Mouse (Mus musculus): Measurements from ENCODE around the gene Oprl1. TPM values are rescaled to one million over a fixed set of nuclear protein-coding genes. Genes with fewer than 3 reads are reported as not detected.
A peak's percentile ranks its signal among the peaks of the same experiment; 100 is the strongest.

Gene Oprl1
- polyA plus RNA-seq, 1 experiment from 2014 or later: 2.0 TPM

DNA sequence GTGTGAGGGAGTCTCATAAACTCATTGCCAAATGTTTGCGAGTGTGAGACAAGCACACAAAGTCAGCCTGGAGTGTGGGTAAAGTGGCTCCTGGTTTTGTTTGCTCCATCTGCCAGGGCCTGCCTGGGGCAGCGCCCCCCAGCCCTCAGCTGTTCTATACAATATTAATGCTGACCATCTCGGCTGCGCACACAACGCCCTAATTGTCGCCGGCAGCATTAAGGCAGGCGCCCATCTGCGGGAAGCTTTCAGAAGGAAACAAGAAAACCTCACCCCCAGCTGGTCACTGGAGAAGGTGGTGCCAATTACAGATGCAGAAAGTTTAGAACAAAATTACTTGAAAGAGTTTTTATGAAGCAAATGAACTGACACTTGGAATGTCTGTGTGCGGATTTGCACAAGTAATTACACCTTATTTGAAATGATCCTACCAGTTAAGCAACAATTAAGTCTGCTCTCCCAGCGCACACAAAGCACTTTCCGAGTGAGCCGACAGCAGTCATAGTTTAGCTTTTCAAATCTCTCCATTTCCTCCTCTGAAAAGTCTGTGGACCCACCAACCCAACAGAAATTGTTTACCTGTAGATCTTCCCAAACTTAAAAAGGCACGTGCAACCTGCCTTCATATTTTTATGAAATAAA is 49.2 kb downstream of the Oprl1 start:
- H3K36me3 ChIP-seq (ENCODE audit: control insufficient read depth, insufficient read depth, low read length): no peaks in the 10 kb centered on the region
- ATAC-seq (ENCODE audit: low read depth) (0 out of 2 replicates have a peak, but pooled peaks have one; percentile 41), DNase-seq (ENCODE audit: low spot score) (peak; percentile 47)
- H3K4me3 ChIP-seq (ENCODE audit: low read depth, low read length): no peak overlapping the region
- 0 out of 2 replicates have a peak, but pooled peaks cover 4% of the 10 kb centered on the region for H3K4me1 ChIP-seq (ENCODE audit: control insufficient read depth, insufficient read depth, low read length)
- no peaks in the 10 kb centered on the region for H3K27me3 ChIP-seq (replicated peaks; ENCODE audit: control insufficient read depth, insufficient read depth, low read length)
- no peak overlapping the region for H3K9ac ChIP-seq (ENCODE audit: low read depth, low read length)
- no peaks in the 10 kb centered on the region for H3K9me3 ChIP-seq (ENCODE audit: control insufficient read depth, low read length)
- 20% methylated on average over 14 of the region's 14 CpGs for WGBS
- H3K27ac ChIP-seq (replicated peaks; ENCODE audit: low read depth, low read length): no peak overlapping the region
- H3K4me2 ChIP-seq (ENCODE audit: low read depth, low read length): no peak overlapping the region

DNA sequence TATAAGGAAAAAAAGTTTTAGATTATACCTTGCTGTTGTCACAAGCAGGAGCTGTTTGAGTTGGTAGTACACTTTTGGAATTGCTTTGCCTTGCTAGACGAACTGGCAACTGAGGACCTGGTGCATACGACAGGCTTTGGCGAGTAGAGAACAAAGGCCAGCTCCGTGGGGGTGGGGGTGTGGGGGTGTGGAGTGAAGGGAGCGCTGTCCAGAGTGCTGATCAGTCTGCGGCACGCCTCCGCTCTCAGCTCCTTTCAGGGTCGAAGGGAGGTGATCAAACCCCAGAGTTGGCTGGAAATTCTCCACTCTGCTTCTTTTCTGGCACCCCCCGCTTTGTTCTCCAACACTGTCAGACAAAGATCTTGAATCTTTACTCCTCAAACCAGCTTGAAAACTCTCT is 49.8 kb downstream of the Oprl1 start:
- under 1% methylated on average over 10 of the region's 10 CpGs for WGBS
- H3K9ac ChIP-seq (ENCODE audit: low read depth, low read length): no peak overlapping the region
- H3K9me3 ChIP-seq (ENCODE audit: control insufficient read depth, low read length): no peaks in the 10 kb centered on the region
- no peaks in the 10 kb centered on the region for H3K27me3 ChIP-seq (replicated peaks; ENCODE audit: control insufficient read depth, insufficient read depth, low read length)
- H3K27ac ChIP-seq (replicated peaks; ENCODE audit: low read depth, low read length): no peak overlapping the region
- 0 out of 2 replicates have a peak, but pooled peaks cover 4% of the 10 kb centered on the region for H3K4me1 ChIP-seq (ENCODE audit: control insufficient read depth, insufficient read depth, low read length)
- no peak overlapping the region for H3K4me3 ChIP-seq (ENCODE audit: low read depth, low read length)
- DNase-seq (ENCODE audit: low spot score) (peak; percentile 51), ATAC-seq (ENCODE audit: low read depth) (no peak)
- no peaks in the 10 kb centered on the region for H3K36me3 ChIP-seq (ENCODE audit: control insufficient read depth, insufficient read depth, low read length)
- H3K4me2 ChIP-seq (ENCODE audit: low read depth, low read length): 0 out of 2 replicates have a peak overlapping the region, but pooled peaks have one; percentile 10

DNA sequence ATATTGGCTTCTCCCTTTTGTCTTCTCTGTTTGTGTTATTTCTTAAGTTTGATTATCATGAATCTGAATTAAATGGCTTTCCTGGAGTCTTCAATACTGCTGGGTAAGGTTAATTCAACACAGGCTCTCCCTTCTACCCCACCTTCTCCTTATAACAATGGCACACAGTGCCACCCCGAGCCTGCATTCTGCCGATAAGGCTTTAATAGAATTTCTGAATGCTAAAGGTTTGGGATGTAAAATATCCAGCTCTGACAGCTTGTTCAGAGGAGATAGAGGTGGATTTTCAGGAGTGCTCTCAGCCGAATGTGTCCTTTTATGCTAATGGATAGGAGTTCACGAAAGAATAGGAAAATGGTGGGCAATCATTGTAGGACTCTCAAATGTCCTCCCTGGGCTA is 50.4 kb downstream of the Oprl1 start:
- H3K9me3 ChIP-seq (ENCODE audit: control insufficient read depth, low read length): no peaks in the 10 kb centered on the region
- H3K4me1 ChIP-seq (ENCODE audit: control insufficient read depth, insufficient read depth, low read length): 0 out of 2 replicates have a peak, but pooled peaks cover 4% of the 10 kb centered on the region
- H3K4me2 ChIP-seq (ENCODE audit: low read depth, low read length): no peak overlapping the region
- 79% methylated on average over 4 of the region's 4 CpGs for WGBS
- ATAC-seq (ENCODE audit: low read depth) (no peak), DNase-seq (ENCODE audit: low spot score) (no peak)
- no peak overlapping the region for H3K4me3 ChIP-seq (ENCODE audit: low read depth, low read length)
- no peaks in the 10 kb centered on the region for H3K36me3 ChIP-seq (ENCODE audit: control insufficient read depth, insufficient read depth, low read length)
- no peaks in the 10 kb centered on the region for H3K27me3 ChIP-seq (replicated peaks; ENCODE audit: control insufficient read depth, insufficient read depth, low read length)
- no peak overlapping the region for H3K9ac ChIP-seq (ENCODE audit: low read depth, low read length)
- H3K27ac ChIP-seq (replicated peaks; ENCODE audit: low read depth, low read length): no peak overlapping the region

DNA sequence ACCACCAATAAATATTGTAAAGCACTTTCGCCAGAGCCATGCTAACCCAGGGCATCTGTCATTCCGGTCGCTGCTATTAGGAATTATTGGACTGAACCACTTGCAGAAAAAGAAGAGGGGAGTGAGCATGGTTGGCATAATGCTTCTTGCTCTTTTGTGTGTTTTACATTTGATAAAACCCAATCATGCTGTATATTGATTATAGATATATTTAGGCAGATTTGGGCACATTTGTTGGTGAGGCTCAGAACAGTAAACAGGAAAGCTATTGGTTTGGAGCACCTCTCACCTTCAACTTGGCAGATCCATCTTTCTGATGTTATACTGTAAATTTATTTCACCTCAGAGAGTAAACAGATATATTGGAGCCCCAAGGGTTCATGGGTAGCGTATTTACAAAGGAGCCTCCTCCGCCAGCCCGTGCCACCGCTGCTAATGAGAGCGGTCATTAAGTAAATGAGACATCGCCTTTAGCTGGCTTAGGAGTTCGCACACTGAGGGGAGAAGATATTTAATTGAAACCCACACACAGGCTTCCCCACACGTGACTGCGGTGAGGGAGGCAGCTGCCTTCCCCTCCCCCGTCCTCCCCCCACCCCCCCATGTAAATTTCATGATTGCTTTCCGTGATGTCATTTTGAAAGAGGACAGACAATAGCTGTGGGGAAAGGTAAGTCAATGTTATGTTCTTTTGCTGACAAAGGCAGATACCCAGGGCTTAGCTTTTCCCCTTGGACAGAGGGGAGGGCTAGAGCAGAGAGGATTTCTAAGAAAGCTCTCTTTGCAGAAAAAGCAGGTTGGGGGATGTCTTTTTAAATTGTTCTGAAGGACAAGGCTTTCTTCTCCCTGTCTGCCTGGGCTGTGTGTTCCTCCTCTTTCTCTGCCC is 52.1 kb downstream of the Oprl1 start:
- ATAC-seq (ENCODE audit: low read depth) (peak; percentile 75), DNase-seq (ENCODE audit: low spot score) (peak; percentile 35)
- Histone ChIP-seq H3K4me2 (ENCODE audit: low read depth, low read length) (no peak overlapping the region; the same call in 1 of the 2 replicates), H3K27ac (replicated peaks; ENCODE audit: low read depth, low read length) (no peak overlapping the region), H3K4me3 (ENCODE audit: low read depth, low read length) (no peak overlapping the region), H3K27me3 (replicated peaks; ENCODE audit: control insufficient read depth, insufficient read depth, low read length) (no peaks in the 10 kb centered on the region), H3K4me1 (ENCODE audit: control insufficient read depth, insufficient read depth, low read length) (0 out of 2 replicates have a peak, but pooled peaks cover 4% of the 10 kb centered on the region), H3K36me3 (ENCODE audit: control insufficient read depth, insufficient read depth, low read length) (no peaks in the 10 kb centered on the region), H3K9me3 (ENCODE audit: control insufficient read depth, low read length) (no peaks in the 10 kb centered on the region), H3K9ac (ENCODE audit: low read depth, low read length) (no peak overlapping the region)
- 55% methylated on average over 14 of the region's 14 CpGs for WGBS

DNA sequence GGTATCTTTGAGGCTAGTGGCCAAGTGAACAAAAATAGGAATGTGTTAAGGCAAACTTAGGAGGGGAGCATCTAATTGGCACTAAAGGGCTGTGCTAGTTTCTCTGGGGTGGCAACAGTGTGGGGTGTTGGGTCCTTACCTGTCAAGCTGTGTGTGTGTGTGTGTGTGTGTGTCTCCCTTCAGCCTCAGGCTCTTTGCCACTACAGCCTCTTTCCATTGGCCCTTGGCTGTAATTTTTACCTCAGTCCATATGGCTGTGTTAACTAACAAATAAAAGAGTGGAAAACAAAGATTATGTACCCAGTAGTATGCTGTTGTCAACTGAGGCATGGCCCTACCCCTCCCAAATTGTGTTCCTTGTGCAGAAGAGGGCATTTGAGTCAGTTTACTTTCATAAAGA is 53.6 kb downstream of the Oprl1 start:
- H3K9me3 ChIP-seq (ENCODE audit: control insufficient read depth, low read length): no peaks in the 10 kb centered on the region
- no peaks in the 10 kb centered on the region for H3K36me3 ChIP-seq (ENCODE audit: control insufficient read depth, insufficient read depth, low read length)
- no peak for ATAC-seq (ENCODE audit: low read depth)
- no peak overlapping the region for H3K4me3 ChIP-seq (ENCODE audit: low read depth, low read length)
- H3K27me3 ChIP-seq (replicated peaks; ENCODE audit: control insufficient read depth, insufficient read depth, low read length): no peaks in the 10 kb centered on the region
- no peak overlapping the region for H3K4me2 ChIP-seq (ENCODE audit: low read depth, low read length)
- DNase-seq (ENCODE audit: low spot score): no peak
- H3K9ac ChIP-seq (ENCODE audit: low read depth, low read length): no peak overlapping the region
- no peak overlapping the region for H3K27ac ChIP-seq (replicated peaks; ENCODE audit: low read depth, low read length)
- H3K4me1 ChIP-seq (ENCODE audit: control insufficient read depth, insufficient read depth, low read length): 0 out of 2 replicates have a peak, but pooled peaks cover 4% of the 10 kb centered on the region

DNA sequence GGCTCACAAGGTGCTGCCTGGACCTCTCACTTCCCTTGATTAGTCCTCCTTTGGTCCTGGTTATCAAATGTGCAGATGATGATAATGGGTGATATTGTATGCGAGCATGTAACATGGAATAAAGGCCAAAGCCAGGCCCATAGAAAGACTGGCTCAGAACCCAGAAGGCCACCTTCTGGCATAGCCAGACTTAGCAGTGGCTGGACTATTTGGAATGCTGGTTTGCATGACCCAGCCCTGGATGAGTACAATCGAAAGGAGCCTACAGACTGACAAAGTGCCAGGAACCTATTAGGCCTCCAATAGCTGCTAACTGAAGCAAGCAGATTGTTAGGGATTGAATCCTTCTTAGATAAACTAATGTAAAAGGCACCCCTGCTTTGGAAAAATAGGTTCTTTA is 54.6 kb downstream of the Oprl1 start:
- Histone ChIP-seq H3K36me3 (ENCODE audit: control insufficient read depth, insufficient read depth, low read length) (no peaks in the 10 kb centered on the region), H3K27me3 (replicated peaks; ENCODE audit: control insufficient read depth, insufficient read depth, low read length) (no peaks in the 10 kb centered on the region), H3K4me3 (ENCODE audit: low read depth, low read length) (no peak overlapping the region), H3K4me1 (ENCODE audit: control insufficient read depth, insufficient read depth, low read length) (no peaks in the 10 kb centered on the region), H3K9me3 (ENCODE audit: control insufficient read depth, low read length) (no peaks in the 10 kb centered on the region), H3K4me2 (ENCODE audit: low read depth, low read length) (no peak overlapping the region), H3K27ac (replicated peaks; ENCODE audit: low read depth, low read length) (no peak overlapping the region), H3K9ac (ENCODE audit: low read depth, low read length) (no peak overlapping the region)
- WGBS: 81% methylated on average over 2 of the region's 2 CpGs
- no peak for ATAC-seq (ENCODE audit: low read depth)
- DNase-seq (ENCODE audit: low spot score): no peak

Other genes starting within 250 kb of the Oprl1 start
- 0.21 and 0.22 TPM in 2 replicates for gene Abhd16b, start 221.8 kb upstream of the Oprl1 start, polyA plus RNA-seq (2014; fragmentation: Nextera tagmentation; extraction: Ambion mirVana)
- gene Tpd52l2, start 217.9 kb upstream of the Oprl1 start, polyA plus RNA-seq (2014; fragmentation: Nextera tagmentation; extraction: Ambion mirVana): 159 and 164 TPM in 2 replicates
- gene Dnajc5, start 194.5 kb upstream of the Oprl1 start, polyA plus RNA-seq (2014; fragmentation: Nextera tagmentation; extraction: Ambion mirVana): 80.4 and 84.2 TPM in 2 replicates
- 45.2 and 49.3 TPM in 2 replicates for gene Uckl1, start 130.1 kb upstream of the Oprl1 start, polyA plus RNA-seq (2014; fragmentation: Nextera tagmentation; extraction: Ambion mirVana)
- gene Prpf6, start 123.1 kb upstream of the Oprl1 start, polyA plus RNA-seq (2014; fragmentation: Nextera tagmentation; extraction: Ambion mirVana): 57.4 and 61.7 TPM in 2 replicates
- gene Zfp512b, start 122.2 kb upstream of the Oprl1 start, polyA plus RNA-seq (2014; fragmentation: Nextera tagmentation; extraction: Ambion mirVana): 42.0 and 46.5 TPM in 2 replicates
- 13.1 and 13.2 TPM in 2 replicates for gene Samd10, start 115.8 kb upstream of the Oprl1 start, polyA plus RNA-seq (2014; fragmentation: Nextera tagmentation; extraction: Ambion mirVana)
- 0.47 TPM in 1 of 2 replicates, not detected in the other for gene Gm29797, start 58.0 kb upstream of the Oprl1 start, polyA plus RNA-seq (2014; fragmentation: Nextera tagmentation; extraction: Ambion mirVana)
- gene Sox18, start 43.4 kb upstream of the Oprl1 start, polyA plus RNA-seq (2014; fragmentation: Nextera tagmentation; extraction: Ambion mirVana): 43.9 and 46.5 TPM in 2 replicates
- 21.2 and 26.8 TPM in 2 replicates for gene Tcea2, start 34.7 kb upstream of the Oprl1 start, polyA plus RNA-seq (2014; fragmentation: Nextera tagmentation; extraction: Ambion mirVana)
- 82.2 and 88.4 TPM in 2 replicates for gene Rgs19, start 21.0 kb upstream of the Oprl1 start, polyA plus RNA-seq (2014; fragmentation: Nextera tagmentation; extraction: Ambion mirVana)
- not detected in 2 replicates for gene Lkaaear1, start 16.6 kb upstream of the Oprl1 start, polyA plus RNA-seq (2014; fragmentation: Nextera tagmentation; extraction: Ambion mirVana)
- 0.77 and 1.3 TPM in 2 replicates for gene Myt1, start 48.3 kb downstream of the Oprl1 start, polyA plus RNA-seq (2014; fragmentation: Nextera tagmentation; extraction: Ambion mirVana)
- 30.6 and 32.5 TPM in 2 replicates for gene Pcmtd2, start 122.8 kb downstream of the Oprl1 start, polyA plus RNA-seq (2014; fragmentation: Nextera tagmentation; extraction: Ambion mirVana)
- 55.1 and 59.1 TPM in 2 replicates for gene Polr3k, start 149.3 kb downstream of the Oprl1 start, polyA plus RNA-seq (2014; fragmentation: Nextera tagmentation; extraction: Ambion mirVana)